Mouse (Mus musculus): Measurements from ENCODE around the gene Duxbl2. TPM values are rescaled to one million over a fixed set of nuclear protein-coding genes. Genes with fewer than 3 reads are reported as not detected.

Duxbl2 gene
- not detected for polyA plus RNA-seq (2017; shearing (Covaris generic))

DNA sequence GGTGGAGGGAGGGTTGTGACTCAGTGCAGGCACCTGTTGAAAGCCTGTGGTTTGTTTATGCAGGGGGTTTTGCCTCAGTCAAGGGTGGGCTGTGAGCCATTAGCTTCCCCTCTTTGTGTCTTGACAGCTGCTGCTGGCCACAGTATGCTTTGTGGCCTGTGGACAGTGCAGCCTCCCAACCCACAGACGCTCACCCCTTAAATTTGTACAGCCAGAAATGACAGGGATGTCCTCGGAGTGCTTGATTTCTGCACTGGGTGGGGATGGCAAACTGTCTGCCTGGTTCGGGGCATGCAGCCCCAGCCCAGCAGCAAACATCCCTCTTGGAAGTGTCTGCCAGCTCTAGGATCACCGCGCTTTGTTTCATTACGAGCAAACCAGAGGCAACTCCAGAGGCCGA, at the start of gene Duxbl2:
TSS of gene Duxbl2 (plus strand) at position 200 of the 400 bp plus-strand sequence.

DNA sequence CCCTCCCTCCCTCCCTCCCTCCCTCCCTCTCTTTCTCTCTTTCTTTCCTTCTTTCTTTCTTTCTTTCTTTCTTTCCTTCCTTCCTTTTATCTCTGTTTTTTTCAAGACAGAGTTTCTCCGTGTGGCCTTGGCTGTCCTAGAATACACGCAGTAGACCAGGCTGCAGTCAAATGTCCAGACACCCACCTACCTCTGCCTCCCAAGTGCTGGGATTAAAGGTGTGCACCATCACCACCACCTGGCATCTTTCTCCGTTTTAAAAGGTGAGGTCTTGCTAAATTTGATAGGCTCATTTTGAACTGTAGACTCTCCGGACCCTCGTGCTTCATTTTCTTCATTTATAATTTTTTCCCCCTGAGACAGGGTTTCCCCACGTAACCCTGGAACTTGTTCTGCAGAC, 36.9 kb upstream of the Duxbl2 start, which contains the start of gene Cphx2:
TSS of gene Cphx2 (plus strand) at position 301 of the 400 bp plus-strand sequence.

DNA sequence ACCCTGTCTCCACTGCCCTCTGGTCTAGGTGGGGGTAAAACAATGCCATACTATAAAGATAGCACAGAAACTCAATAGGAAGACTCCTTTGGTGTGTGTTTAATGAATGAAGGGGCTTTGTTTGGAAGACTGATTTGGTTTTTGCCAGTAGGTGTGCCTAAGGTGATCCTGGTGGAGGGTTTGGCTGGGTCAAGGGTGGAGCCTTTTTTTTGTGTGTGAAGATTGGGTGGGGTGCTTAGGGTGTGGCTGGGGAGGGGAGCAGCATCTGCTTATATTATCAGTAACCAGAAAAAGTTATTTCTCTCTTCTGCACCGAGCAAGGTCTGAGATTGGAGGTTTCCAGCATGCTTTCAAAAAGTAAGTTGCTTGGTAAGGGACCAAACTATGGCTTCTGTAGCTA, 36.2 kb upstream of the Duxbl2 start, which contains the start of gene Cphx3:
TSS of gene Cphx3 (plus strand) at position 301 of the 400 bp plus-strand sequence.

Other genes starting within 250 kb of the Duxbl2 start
- gene Plac9a, start 215.2 kb upstream of the Duxbl2 start, polyA plus RNA-seq (2017; shearing (Covaris generic)): not detected
- gene Tmem254a, start 190.7 kb upstream of the Duxbl2 start, polyA plus RNA-seq (2017; shearing (Covaris generic)): 1.1 TPM
- not detected for gene Cphx1, start 180.0 kb upstream of the Duxbl2 start, polyA plus RNA-seq (2017; shearing (Covaris generic))
- gene Duxbl1, start 139.8 kb upstream of the Duxbl2 start, polyA plus RNA-seq (2017; shearing (Covaris generic)): not detected
- gene Gm9780, start 75.6 kb upstream of the Duxbl2 start, polyA plus RNA-seq (2017; shearing (Covaris generic)): not detected
- gene Tmem254c, start 51.0 kb upstream of the Duxbl2 start, polyA plus RNA-seq (2017; shearing (Covaris generic)): 26.1 TPM
- not detected for gene Cphx2, start 36.8 kb upstream of the Duxbl2 start, polyA plus RNA-seq (2017; shearing (Covaris generic))
- gene Cphx3, start 36.1 kb upstream of the Duxbl2 start, polyA plus RNA-seq (2017; shearing (Covaris generic)): not detected
- gene Plac9b, start 64.1 kb downstream of the Duxbl2 start, polyA plus RNA-seq (2017; shearing (Covaris generic)): not detected
- gene Tmem254b, start 88.7 kb downstream of the Duxbl2 start, polyA plus RNA-seq (2017; shearing (Covaris generic)): 7.0 TPM
- not detected for gene Duxbl3, start 139.6 kb downstream of the Duxbl2 start, polyA plus RNA-seq (2017; shearing (Covaris generic))